Mouse (Mus musculus) gastrocnemius, postnatal 25 days (tissue): ENCODE measurements around the gene Adcy5. TPM values are rescaled to one million over a fixed set of nuclear protein-coding genes. Genes with fewer than 3 reads are reported as not detected.

Experiments
- DNase-seq: peaks from one replicate; pipeline ENCODE4 v3.0.0; 2022
- total RNA-seq, 2 experiments: library from RNA; stranded (reverse); gene quantifications; 1 replicate in 1 of 2; 2 replicates in 1 of 2; pipeline ENCODE4 v1.2.3; 2021

Adcy5 gene
- total RNA-seq, 2 experiments from 2014 or later, result 1.2 to 4.1 TPM

DNA sequence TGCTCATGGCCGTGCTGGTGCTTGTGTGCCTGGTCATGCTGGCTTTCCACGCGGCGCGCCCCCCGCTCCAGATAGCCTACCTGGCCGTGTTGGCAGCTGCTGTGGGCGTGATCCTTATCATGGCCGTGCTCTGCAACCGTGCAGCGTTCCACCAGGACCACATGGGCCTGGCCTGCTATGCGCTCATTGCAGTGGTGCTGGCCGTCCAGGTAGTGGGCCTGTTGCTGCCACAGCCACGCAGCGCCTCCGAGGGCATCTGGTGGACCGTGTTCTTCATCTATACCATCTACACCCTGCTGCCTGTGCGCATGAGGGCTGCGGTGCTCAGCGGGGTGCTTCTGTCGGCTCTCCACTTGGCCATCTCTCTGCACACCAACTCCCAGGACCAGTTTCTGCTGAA lies 2.2 kb downstream of the Adcy5 start:
- DNase-seq, result no peak

DNA sequence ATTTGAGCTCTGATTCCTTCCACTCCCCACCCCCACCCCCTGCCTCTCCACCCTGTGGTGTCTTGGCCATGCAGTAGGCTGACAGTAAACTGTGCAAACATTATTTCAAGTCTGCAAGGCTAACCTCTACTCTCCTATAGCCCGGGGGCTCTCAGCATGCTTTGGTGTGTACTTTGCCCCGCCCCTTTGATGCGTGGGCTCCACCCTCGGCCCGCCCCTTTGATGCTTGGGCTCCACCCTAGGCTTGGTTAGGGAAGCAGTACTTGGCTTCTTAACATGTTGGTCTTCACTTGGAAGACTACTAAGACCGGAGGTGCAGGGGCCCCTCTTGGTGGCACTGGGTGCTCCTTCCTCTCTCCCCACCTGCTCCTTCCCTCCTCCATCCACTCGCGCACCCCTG lies 4.9 kb downstream of the Adcy5 start:
- DNase-seq, result no peak

DNA sequence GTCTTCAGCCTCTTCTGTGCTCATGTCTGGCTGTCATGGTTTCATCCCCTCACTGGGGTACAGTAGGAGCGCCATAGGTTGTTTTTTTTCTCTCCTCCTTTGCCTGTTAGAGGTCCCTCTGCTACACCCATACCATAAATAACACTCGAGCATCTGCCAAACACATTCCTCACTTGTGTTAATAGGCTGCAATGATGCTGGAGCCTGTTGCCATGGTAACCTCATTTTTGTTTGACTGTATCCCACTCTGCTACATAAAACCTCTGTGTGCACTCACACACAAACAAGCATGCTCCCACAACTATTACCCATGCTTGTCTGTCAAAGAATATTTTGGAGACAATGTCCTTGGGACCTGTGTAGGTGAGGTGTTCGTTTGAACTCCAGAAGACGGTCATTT lies 5.3 kb downstream of the Adcy5 start:
- DNase-seq, result no peak

DNA sequence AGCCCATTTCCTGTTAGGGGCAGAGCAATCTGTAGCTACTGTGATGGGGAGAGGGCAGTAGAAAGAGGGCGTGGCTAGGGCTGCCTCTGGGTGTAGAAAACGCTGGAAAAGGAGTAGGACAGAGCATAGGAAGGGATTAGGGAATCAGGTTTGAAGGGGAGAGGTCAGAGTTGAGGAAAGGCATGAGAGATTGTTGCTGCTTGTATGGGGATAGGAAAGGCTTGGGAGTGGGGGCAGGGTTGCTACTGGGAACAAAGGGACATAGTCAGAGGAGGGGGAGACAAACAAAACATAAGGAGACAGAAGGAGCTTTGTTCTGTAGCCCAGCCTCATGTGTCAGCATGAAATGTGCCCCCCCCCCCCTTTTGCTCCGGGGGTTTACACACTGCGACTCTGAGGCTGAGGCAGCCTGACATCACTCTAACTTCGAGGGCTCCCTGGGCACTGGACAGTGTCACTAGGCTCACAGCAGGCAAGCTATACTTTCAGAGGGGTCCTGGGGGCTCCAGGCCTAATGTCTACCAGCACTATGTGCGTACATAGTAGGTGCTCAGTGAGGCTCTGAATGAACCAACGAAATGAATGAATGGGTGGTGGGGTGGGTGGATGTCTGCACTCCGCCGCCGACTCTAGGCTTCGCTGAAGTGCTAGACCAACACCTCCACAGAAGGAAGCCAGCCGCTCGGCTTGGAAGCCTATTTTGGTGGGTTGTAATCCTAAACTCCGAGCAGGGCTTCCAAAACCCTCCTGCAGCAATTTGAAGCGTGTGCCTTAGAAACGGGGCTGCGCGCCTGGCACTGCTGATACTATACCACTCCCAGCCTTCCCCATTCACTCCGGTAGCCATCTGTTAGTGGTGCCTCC lies 9.9 kb downstream of the Adcy5 start:
- DNase-seq, result no peak

DNA sequence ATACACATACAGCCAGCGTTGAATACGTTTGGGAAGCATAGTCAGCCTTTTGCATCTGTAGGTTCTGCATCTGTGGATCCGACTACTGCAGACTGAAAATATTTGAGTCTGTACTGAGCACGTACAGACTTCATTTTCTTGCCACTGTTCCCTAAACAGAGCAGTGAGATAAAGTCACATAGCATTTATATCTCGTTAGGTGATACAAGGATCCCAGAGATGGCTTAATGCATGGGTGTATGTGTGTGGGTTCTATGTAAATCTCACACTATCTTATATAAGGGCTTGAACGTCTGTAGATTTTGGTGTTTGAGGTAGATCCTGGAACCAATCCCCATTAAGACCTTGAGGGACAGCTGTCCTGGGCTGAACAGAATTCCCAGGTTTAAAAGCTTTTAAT lies 10.7 kb downstream of the Adcy5 start:
- DNase-seq, result no peak

DNA sequence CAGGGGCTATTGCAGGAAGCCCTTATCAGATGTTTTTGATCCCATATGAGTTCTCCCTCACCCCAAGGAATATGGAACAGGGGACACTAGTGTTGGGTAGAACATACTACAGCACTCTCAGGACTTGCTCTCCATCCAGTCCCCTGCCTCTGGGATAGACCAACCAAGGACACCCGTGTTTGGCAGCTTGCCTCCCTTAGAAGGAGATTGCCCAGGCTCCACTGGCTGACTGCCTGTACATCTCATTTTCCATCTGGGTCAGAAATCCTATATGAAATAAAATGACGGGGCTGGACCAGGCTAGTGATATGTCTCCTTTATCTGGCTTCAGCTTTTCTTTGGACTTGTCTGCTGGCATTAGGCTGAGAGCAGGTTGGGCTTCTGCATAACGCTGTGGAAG lies 11.1 kb downstream of the Adcy5 start:
- DNase-seq, result no peak

DNA sequence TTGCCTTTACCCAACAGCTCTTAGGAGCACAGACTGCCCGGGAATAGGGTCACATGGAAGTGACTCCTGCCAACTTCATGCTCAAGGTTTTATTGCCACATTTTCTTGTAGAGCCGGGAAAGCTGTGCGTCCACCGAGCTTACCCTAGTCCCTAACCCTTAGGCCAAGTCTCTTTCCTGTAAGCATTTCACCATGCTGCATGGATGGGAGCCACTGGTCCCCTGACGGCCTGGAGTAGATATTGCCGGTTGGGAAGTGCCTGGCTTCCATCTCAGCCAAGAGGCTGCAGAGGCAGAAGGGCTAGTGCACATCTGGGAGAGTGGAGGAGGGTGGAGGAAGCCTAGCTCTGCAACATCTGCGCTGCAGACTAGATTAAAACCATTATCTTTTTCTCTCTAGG lies 14.8 kb downstream of the Adcy5 start:
- peak; percentile 73 for DNase-seq

DNA sequence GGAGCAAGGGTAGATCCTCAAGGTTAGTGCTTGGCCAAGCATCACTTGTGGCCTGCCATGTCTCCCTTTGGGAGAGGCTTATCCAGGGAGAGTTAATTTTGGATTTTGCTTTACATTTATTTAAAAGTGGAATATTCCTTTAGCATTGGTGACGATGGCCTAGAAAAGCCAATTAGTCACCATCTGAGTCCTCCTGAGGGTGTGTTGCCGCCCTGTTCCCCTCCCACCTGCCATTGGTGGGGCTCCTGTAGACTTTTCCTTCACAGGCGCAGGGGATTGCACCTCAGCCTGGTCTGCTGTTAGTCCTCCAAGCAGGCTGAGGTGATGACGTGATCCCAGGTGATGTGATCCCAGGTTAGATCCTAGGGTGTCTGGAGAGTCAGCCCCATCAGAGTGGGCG lies 17.5 kb downstream of the Adcy5 start:
- no peak for DNase-seq

DNA sequence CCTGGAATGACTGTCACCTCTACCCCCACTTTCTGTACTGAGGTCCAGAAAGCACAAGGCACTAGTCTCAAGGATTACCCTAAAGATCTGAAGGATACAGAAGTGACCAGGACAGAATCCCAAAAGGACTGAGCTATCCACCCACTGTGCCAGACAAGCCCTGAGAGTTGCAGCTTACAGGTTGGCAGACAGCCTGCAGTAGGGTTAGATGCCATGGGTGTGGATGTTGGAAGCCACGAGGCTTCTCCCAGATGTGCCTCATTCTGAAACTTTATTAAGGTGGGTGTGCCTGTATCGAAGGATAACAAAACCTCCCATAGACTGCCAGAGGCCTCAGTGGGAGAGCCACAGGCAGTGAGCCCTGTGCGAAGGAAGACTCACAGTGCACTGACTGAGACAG lies 23.8 kb downstream of the Adcy5 start:
- DNase-seq, result no peak

DNA sequence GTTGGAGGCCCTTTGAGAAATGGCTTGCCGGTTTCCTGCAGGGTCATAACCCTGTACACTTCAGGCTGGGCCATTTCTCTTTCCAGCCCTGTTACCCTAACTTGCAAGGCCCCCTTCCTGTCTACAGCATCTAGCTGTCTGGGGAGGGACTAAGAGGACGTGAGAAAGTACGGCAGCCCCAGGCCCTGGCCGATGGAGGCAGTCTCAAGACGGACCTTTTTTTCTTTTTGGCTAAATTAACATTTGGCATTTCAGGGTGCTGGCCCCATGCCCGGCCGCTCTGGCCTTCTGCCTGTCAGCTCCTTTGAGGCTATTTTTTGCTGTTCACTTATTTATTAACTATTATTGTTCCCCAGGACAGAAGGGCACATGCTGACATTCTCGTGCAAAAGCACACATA lies 24.4 kb downstream of the Adcy5 start:
- DNase-seq, result peak; percentile 58

DNA sequence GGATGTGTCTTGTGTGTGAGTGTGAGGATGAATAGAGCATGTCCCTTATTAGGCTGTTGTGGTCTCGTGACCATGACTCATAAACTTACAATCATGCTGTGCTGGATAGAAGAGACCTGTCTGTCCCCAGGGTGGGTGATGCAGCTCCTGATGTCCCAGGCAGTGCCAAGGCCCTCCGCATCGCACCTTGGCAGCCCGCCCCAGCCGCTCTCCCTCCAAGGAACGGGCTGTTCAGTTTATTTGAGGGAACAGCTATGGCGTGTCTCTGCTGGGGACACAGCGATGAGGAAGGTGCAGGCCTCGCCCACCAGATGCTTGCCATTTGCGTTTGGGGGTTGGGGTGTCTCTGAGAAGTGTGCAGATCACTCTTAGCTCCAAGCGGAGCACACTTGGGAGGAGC lies 28.5 kb downstream of the Adcy5 start:
- peak; percentile 78 for DNase-seq

DNA sequence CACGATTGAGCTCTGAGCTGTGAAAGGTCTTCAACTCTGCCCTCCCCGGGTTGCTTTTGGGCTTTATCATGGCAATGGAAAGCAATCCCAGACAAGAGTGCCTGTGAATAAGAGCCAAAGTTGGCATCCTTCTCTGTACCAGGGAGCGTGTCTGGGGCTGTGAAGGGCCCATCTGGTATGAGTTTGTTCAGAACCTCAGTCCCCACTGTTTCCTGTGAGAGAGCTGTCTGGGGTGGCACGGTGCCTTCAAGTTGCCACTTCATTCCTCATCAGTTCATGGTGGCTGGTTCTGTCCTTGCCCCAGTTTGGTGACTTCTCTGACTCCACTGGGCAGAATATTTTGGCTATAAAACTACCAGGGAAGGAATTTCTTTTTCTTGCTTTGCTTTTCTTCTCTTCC lies 33.4 kb downstream of the Adcy5 start:
- DNase-seq, result no peak

DNA sequence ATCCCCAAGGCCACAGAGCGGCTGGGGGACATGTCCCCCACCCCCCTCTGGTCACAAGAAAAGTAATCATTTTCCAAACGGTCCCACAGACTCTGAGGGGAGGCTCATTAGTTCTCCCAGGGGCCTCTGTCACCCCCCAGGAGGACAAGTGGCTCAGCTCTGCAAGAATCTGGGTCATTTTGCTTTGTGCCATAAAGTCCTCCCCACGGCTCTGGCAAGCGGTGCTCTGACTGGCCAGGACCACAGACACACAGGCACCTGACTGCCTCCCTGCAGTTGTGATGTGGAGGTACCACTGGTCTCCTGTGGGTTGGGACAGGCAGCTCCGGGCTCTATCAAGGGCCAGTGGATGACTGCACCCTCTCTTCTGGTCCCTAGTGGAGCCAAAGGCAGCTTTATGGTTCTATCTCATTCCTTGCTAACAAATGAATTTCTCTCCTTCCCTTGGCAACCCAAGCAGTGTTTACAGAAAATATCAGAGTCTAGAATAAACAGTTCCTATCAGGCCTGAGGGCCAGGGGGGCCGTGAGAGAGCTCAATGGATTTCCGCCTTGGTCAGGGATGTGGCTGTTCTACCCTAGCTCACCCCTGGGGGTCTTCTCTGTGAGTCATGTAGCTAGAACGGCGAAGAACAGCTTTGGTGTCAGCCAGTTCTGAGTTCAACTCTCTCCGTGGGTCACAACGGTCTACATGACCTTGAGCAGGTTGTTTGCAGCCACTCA lies 34.9 kb downstream of the Adcy5 start:
- DNase-seq, result no peak

DNA sequence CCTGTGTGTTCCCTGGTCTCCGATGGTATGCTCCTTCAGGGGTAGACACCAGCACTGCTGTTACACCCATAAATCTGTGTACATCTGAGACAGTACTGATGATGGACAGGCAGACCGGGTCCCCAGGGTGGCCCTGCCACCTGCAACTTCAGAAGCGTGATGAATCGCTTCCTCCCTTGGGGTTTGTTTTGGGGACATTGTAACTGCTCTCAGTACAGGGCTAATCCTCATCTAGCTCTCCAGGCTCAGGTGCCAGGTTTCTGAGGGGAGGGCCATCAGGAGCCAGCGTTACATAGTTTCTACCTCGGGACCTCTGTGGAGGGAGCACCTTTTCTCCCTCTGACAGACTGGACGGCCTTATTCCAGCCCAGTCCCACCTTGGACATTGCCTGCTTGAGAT lies 36.1 kb downstream of the Adcy5 start:
- no peak for DNase-seq

DNA sequence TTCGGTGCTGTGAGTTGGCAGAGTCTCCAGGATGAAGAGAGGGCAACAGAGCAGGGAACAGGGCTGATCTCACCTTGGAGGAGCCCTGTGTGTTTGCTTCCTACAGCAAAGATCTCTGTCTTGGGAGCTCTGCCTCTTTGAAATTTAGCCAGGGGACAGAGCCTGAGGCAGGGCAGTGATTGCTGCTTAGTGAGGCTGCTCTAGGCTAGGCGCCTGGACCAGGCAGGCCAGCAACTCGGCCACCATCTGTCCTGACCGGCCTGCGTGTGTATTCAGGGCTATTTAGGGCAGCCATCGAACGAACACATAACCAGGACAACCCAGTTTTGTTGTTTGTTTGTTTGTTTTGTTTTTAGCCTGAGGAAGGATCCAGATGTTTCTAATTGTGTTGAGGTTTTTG lies 36.6 kb downstream of the Adcy5 start:
- DNase-seq, result no peak

DNA sequence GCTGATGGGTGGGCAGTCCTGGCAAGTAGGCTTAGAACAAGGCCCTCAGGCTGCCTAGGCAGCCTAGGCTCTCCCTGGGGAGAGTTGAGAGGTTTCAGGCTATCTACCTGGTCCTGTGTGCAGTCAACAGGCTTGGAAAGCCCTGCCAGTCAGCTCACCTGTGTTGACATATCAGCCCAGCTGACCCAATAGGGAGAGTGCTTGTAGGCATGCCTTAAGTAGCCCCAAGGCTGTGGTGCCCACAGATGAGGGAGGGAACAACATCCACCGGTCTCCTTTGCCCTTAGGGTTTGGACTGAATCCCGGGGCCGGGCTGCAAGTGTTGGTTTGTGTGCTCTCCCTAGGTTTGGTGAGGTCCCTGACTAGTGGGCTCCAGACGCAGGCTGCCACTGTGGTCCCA lies 37.8 kb downstream of the Adcy5 start:
- no peak for DNase-seq

DNA sequence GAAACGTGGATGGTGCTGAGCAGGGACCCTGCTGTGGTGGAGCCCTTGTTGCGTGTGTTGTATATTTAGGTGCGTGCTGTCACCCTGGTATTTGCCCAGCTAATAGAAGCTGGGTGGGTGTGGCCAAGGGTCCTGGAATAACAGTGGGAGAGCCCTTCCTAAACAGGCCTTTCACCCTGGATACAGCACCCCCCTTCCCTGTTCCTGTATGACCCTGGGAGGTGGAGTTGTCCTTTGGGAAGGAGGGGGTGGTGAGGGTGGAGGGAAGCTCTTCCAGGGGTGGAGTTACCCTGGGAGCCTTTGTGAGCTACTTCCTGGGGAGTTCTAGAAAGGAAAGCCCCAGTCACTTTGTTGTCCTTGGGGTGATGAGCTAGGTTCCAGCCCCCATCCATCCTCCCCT lies 38.7 kb downstream of the Adcy5 start:
- no peak for DNase-seq

DNA sequence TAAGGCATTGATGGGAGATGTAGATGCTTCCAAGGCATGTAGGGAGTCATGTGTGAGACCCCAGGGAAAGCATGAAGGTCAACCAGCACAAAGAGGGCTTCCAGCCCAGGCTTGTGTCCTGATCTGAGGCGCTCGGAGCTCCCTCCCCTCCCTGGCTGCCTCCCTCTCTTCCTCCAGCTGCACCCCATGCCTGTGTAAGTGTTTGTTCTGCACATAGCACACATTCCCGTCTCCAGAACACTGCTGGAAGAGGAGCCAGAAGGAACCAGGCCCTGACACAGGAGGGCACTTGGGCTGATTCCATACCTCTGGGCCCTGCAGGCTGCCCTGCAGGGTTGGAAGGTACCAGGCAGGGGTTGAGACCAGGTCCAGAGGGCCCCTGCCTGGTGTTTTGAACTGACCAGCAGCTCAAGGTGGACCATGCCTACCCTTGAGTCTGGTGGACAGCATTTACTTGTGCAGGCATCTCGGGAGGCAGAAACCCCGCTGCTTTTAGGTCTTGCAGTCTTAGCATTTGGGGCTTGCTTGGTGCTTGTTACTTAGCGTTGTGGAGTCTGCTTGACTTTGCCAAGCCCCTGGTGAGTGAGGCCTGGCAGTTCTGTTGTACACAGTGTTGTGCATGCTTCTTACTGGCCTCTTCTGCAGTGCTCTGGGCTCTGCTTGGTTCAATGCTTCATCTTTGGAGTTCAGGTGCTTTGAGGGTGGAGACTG lies 45.2 kb downstream of the Adcy5 start:
- DNase-seq, result no peak

DNA sequence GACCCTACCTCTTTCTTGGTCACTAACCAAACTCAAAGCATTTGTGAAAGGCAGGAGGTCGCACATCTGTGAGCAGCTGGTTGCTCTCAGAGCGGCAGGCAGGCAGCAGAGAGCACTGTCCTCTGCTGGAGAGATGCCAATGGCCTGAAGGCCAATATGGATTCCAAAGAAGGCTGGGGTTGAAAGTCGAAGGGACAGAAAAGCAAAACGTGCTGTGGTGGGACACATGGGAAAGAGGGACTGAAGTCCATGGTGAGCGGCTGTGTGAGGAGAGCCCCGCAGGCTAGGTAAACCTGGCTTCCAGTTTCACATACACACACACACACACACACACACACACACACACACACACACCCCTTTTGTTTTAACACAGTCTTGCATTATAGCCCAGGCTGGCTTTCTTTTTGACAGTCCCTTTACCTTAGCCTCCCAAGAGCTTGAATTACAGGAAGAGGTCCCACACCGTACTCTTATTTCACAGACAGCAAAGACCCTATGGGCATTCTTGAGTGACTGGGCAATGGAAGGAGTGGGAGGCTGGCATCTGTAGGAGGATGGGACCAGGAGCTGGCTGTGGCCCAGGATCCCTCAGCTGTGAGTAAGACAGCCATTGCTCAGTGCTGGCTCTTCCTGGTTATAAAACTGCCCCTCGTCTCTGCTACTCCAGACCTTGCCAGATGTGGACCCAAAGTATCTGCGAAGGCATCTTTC lies 45.9 kb downstream of the Adcy5 start:
- DNase-seq, result no peak

DNA sequence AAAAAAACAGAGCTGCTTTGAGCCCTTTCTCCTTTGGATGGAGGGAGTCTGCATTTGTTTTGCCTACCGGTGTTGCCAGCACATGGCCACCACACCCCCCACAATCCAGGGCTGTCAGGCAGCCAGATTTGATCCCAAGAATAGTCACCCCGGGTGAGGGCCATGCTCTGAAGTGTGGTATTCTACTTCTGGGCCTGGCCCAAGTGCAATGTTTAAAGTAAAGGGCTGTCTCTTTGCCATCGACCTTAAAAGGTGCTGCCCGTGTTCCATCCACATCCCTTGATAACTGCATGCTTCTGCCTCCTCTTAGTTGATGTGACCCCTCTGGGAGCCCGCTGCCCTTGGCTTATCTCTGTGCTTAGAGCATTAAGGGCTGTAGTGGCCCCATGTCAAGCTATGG lies 46.6 kb downstream of the Adcy5 start:
- DNase-seq, result no peak

DNA sequence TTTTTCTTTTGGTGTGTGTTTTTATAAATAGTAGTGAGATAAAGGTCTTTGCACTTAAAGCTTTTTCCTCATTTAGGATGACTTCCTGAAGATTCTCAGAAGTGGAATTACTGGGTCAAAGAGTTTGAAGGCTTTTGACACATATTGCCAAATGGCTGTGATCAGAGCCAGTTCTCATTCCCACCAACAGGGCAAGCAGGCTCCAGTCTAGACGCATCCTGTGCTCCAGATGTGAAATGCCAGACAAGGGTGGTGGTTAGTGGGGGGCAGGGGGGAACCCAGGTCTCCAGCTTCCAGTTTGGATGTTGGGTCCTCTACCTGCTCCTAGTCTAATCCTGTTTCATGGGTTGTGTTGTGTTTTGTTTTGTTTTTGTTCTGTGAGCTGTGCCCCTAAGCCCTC lies 48.8 kb downstream of the Adcy5 start:
- no peak for DNase-seq

DNA sequence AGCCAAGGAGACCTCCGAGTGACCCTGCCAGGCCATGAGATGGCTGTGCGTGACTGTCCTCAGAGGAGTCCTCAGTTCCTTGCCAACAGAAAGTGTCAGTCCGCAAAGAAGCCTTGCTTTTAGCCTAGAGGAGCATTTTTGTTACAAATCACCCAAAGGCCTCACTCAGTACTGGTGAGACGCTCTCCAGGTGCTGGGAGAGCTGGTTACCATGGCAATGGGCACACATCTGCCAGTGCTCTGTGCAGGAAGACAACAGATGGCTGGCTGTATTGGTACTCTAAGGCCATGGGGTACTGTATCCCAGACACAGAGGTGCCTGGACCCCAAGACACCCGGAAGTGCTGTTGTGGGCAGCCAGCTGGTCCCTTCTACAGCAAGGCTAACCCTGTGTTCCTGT lies 51.0 kb downstream of the Adcy5 start:
- no peak for DNase-seq

DNA sequence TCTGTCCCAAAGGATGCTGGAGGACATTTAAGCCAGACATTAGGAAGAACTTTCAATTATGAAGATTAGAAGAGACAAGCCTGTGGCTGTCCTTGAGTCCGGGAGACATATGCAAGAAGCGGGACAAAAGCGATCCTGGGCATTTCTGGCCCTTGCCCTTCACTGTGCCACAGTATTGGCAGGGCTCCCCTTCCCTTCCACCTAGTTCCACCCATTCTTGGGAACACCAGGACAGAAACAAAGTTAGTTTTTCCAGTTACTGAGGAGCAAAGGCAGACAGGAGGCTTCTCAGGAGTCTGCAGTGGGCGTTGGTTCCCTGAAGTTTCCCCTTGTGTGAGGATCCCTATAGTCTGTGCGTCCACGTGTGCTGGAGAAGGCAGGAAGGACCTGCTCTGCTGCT lies 51.7 kb downstream of the Adcy5 start:
- DNase-seq, result no peak
